Mouse (Mus musculus): ENCODE data around the gene Fkbpl.
A peak's percentile ranks its signal among the peaks of the same experiment; 100 is the strongest.

Fkbpl gene

GRCm38 (mm10) chr17:34648141-34648890 is 3.8 kb downstream of the Fkbpl start:
- DNase-seq (ENCODE audit: low spot score) = no peak

GRCm38 (mm10) chr17:34649106-34649864 is 4.7 kb downstream of the Fkbpl start:
- DNase-seq (ENCODE audit: low spot score) = no peak

GRCm38 (mm10) chr17:34650781-34651180 is 6.2 kb downstream of the Fkbpl start:
- DNase-seq (ENCODE audit: low spot score) = no peak

- DNase-seq (ENCODE audit: low spot score) = peak; percentile 77
These were observed 7.1 kb downstream of the Fkbpl start for GRCm38 (mm10) chr17:34651507-34652221.

GRCm38 (mm10) chr17:34652546-34652945 is 8.0 kb downstream of the Fkbpl start:
- DNase-seq (ENCODE audit: low spot score) = peak; percentile 44

- DNase-seq (ENCODE audit: low spot score) = peak; percentile 40
These were observed 8.4 kb downstream of the Fkbpl start for GRCm38 (mm10) chr17:34652985-34653384.

GRCm38 (mm10) chr17:34653746-34654285 is 9.3 kb downstream of the Fkbpl start:
- DNase-seq (ENCODE audit: low spot score) = peak; percentile 85

- peak; percentile 70 for DNase-seq (ENCODE audit: low spot score)
These were observed 9.8 kb downstream of the Fkbpl start for GRCm38 (mm10) chr17:34654392-34654791.

GRCm38 (mm10) chr17:34655160-34655559 is 10.6 kb downstream of the Fkbpl start:
- DNase-seq (ENCODE audit: low spot score) = peak; percentile 68

GRCm38 (mm10) chr17:34655581-34655991 is 11.0 kb downstream of the Fkbpl start:
- peak; percentile 85 for DNase-seq (ENCODE audit: low spot score)

- no peak for DNase-seq (ENCODE audit: low spot score)
These were observed 12.1 kb downstream of the Fkbpl start for GRCm38 (mm10) chr17:34656666-34657065.

- no peak for DNase-seq (ENCODE audit: low spot score)
These were observed 12.7 kb downstream of the Fkbpl start for GRCm38 (mm10) chr17:34657271-34657670.

GRCm38 (mm10) chr17:34658145-34658544 is 13.6 kb downstream of the Fkbpl start:
- DNase-seq (ENCODE audit: low spot score) = no peak

- no peak for DNase-seq (ENCODE audit: low spot score)
These were observed 14.0 kb downstream of the Fkbpl start for GRCm38 (mm10) chr17:34658591-34658990.

GRCm38 (mm10) chr17:34659181-34659896 is 14.8 kb downstream of the Fkbpl start:
- no peak for DNase-seq (ENCODE audit: low spot score)

- DNase-seq (ENCODE audit: low spot score) = no peak
These were observed 15.3 kb downstream of the Fkbpl start for GRCm38 (mm10) chr17:34659897-34660214.

GRCm38 (mm10) chr17:34660259-34660820 is 15.8 kb downstream of the Fkbpl start:
- DNase-seq (ENCODE audit: low spot score) = peak; percentile 48

GRCm38 (mm10) chr17:34661121-34661591 is 16.6 kb downstream of the Fkbpl start:
- DNase-seq (ENCODE audit: low spot score) = peak; percentile 44

GRCm38 (mm10) chr17:34662468-34662867 is 17.9 kb downstream of the Fkbpl start:
- no peak for DNase-seq (ENCODE audit: low spot score)

- no peak for DNase-seq (ENCODE audit: low spot score)
These were observed 18.4 kb downstream of the Fkbpl start for GRCm38 (mm10) chr17:34662978-34663377.

GRCm38 (mm10) chr17:34663558-34663957 is 19.0 kb downstream of the Fkbpl start:
- no peak for DNase-seq (ENCODE audit: low spot score)
